Mouse (Mus musculus) olfactory bulb, adult 2 months (tissue): ENCODE measurements around the gene Apbb1.

ENCODE experiments used
- CTCF ChIP-seq: fragments of 200-500 bp; IDR thresholded peaks from 2 replicates; pipeline ENCODE4 v1.5.1; 2012; ENCODE audit warnings: low read depth, mild to moderate bottlenecking, low read length, moderate library complexity; ENCODE audit not compliant: insufficient read depth
- POLR2A ChIP-seq: fragments of 200-500 bp; IDR thresholded peaks from 2 replicates; pipeline ENCODE4 v1.6.1; 2012; ENCODE audit warnings: mild to moderate bottlenecking, low read depth, low read length, moderate library complexity; ENCODE audit not compliant: insufficient read depth

GRCm38 (mm10) chr7:105570756-105571155 is 10.7 kb downstream of the Apbb1 start:
- TF ChIP-seq POLR2A (no peak), CTCF (no peak)
